Mouse (Mus musculus) neural tube, embryonic 10.5 days (tissue): Measurements from ENCODE around the gene Afm.
A peak's percentile ranks its signal among the peaks of the same experiment; 100 is the strongest.

Source experiments
- DNase-seq: peaks from one replicate; pipeline ENCODE4 v3.0.0-alpha.2; 2017; ENCODE audit warnings: low spot score; ENCODE audit errors: extremely low spot score

Afm gene

DNA sequence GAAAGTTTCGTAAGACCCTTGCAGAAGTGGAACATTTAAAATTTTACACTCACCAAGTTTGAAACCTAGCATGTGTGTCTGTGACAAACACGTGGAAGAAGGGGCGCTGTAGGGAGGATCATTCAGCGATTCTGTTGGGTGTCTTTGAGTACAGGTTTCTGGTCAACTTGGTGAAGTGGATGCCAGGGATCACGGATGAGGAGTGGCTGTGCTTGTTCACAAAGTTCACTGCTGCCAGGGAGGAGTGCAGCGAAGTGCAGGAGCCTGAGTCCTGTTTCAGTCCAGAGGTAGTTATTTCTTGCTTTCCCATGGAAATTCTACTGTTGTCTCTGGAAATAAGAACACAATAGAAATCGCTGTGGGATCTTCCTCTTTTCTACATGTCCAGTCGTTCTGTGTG lies 32.5 kb downstream of the Afm start:
- DNase-seq = no peak

DNA sequence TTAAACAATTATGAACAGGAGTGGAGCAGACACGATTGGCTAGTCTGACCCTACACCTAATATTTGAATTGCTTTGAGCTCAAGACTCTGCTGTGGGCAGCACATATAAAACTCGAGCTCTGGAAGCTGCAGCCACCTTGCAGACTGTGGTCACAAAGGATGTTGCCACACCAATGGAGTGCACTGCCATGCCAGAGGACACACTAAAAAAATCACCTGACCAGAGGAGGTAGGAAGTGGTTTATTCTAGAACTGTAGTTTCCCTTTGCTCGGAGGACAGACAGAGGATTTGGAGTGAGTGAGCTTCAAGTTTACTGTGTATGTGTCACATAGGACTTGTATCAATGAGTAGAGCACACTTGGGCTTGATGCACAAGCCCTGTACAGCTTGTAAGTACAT lies 37.3 kb downstream of the Afm start:
- no peak for DNase-seq

DNA sequence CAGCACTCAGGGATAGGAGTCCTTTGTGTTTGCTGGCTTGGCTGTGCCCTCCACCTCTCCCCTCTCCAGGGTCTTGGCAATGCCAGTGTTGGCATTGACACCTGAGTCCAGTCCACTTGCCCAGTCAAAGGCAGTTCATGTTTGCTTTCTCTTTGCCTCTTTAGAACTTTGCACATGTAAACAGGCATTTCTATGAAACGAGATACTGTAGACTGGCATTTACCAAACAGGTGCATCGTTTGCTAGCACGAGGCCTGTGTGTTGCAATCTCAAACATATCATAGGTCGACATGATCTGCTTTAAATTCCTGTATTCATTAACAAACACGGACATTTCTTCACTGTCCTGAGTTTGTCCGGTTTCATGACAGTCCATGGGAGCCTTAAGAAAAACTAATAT lies 42.0 kb downstream of the Afm start, which contains the start of gene 5830473C10Rik:
TSS of gene 5830473C10Rik (plus strand) at position 365 of the 400 bp plus-strand sequence.
- no peak for DNase-seq

DNA sequence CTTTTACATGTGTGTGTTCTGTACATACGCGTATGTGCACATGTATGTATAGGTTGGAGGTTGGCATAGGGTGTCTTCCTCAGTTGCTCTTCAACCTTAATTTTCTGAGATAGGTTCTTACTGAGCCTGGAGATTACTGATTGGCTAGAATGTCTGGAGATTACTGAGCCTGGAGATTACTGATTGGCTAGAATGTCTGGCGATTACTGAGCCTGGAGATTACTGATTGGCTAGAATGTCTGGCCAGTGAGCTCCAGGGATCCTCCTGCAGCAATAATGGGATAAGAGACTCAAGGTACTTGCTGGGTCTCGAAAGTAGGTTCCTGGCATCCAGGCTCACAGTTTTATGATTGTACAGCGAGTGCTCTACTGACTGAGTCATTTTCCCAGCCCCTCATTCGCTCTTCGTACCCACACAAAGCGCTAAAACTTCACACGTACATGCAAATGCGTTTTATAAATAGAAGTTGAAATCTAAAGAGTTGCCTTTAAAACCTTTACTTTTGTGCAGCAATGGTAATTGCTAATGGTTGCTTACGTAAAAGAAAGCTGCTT lies 43.1 kb downstream of the Afm start:
- DNase-seq = no peak

DNA sequence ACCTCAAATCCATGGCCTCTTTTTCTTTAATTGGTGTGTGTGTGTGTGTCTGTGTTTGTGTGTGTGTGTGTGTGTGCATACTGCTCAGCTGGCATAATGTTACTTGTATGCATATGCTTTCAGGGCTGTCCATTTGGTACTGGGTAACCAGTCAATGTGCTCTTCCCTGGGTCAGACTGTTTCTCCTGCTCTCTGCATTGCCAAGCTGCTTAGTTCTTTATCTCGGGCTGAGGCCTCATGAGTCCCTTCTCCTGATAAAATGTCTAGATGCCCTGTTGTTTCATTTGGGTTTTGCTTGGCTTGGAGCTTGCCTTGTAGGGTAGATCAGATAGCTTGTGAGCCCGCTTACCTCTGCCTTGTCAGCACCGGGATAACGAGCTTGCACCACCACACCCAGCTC lies 44.1 kb downstream of the Afm start:
- DNase-seq = no peak

DNA sequence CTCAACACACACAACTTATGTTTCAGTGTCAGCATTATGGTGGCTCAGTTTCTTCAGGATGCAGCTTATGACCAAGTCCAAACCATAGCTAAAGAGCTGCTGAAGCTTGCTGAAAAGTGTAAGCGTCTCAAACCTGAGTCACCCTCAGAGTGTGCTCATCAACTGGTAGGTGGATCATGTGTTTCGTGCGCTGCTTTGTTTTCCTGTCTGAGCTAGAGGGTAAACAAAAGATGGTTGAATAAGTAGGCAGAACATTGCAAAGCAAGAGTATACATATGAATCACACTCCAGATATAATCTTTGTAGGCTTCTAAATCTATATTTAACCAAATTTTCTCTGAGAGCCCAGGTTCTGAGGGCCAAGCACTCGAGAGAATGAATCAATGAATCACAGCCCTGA lies 45.4 kb downstream of the Afm start:
- no peak for DNase-seq

DNA sequence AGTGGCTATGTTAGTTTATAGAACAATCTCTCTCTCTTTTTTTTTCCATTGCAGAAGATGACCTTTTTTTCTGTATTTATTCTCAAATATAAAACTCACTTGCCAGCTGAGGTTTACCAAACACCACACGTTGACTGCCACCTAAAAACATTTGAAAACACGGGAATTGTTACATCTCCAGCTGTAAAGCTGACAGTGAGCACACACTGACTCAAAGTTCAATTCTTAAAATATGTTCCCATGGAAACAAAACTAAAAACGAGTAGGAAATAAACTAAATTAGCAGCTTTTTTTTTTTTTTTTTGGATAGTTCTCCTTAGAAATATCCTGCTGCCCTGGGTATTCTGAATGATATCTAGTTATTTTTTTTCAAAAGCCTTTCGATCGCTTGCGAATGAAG lies 46.5 kb downstream of the Afm start:
- no peak for DNase-seq

DNA sequence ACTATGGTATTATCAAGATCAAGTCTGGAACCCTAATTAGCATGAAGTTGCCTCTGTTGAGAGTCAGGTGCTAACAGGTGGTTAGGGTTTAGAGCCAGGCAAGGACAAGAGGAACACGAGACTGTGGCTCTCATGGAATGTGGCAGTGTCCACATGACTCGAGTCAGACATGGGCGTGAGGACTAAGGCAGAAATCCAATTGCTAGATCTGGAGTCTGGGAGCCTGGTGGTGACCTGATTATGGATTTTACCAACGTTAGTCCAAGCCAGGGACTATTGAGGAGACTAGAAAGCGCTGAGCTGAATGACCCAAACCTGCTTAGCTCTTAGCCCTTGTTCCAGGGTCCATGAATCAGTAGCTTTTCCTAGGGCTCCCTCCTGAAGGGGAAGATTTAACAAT lies 49.1 kb downstream of the Afm start:
- no peak for DNase-seq

DNA sequence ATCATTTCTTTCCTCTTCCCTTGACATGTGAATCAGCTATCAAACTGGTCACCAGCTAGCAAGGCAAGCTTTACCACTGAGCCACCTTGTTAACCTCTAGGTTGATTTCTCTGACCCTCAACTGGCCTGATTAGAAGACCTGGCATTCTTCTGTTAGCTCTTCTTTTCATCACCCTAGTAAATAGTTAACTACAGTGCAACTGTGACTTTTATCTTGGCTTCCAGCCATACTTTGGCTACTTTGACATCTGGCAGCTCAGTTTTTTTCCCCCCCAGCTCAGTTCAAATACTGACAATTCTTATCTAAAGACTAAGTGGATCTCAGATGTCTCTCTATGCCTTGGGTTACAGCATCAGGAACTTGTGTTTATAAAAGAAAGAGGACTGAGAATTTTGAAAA lies 49.6 kb downstream of the Afm start:
- no peak for DNase-seq

DNA sequence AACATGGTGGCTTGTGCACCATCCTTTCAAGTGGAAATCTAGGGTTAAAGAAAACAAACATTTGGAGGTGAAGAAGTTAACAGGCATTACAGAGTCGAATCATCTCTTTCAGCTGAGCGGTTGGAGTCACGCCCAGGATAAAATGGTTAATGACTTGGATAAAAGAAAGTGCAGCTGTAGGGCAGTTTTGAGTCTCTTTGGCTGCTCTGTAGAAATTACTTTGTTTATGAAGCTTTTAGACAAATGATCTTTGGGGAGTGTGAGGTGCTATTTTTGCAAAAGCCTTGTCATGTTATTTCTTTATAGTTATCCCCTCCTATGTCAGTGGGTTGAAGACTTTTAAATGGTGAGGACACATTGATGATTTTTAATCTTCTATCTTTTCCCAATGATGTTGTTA lies 52.5 kb downstream of the Afm start:
- no peak for DNase-seq

DNA sequence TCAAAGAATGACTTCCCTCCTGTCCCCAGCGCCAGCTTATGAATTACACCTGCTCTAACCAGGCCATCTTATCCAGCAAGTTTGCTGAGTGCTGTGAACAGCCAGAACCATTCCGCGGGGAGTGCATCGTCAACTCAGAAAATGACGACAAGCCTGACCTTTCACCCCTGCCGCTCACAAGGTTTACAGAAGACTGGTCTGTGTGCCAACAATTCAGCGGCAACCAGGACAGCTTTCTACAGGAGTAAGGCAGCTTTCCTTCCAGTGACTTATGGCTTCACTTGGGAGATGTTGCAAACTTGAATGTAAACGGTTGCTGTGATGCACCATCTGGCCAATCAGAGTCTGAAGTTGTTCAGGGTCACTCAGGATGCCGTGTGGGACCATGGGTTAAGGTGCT lies 59.0 kb downstream of the Afm start:
- no peak for DNase-seq

DNA sequence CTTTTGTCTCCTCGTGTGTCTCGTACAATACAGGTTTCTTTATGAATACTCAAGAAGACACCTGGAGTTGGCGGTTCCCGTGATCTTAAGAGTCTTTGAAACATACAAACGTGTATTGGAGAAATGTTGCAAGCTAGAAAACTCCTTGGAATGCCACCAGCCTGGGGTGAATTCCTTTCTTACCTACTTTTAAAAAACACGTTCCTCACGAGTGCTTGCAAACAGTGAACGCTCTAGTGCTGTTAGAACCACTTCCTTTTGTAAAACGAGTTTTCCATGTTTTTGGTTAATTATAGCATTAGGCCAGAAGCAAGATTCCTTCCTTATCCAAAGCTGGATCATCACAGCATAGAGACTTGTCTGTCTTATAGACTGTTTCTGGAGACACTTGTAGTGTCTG lies 60.8 kb downstream of the Afm start:
- DNase-seq = no peak

DNA sequence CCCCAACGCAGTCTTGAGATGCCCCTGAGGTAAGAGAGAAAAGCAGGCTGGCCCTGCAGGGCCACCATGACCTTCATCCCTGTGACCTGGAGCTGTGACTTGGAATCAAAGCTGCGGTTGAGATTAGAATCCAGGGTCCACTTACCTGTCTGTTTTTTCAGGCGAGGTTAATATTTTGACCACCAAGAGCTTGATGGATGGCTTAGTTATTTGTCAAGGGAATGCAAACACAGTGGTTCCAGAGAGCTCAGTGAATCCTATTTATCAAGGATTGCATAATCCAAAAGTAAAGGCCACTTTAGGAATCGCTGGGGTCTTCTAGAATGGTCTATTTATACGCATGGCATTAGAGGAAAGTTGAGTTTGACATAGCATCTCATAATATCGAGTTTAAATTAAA lies 63.4 kb downstream of the Afm start:
- DNase-seq = no peak

DNA sequence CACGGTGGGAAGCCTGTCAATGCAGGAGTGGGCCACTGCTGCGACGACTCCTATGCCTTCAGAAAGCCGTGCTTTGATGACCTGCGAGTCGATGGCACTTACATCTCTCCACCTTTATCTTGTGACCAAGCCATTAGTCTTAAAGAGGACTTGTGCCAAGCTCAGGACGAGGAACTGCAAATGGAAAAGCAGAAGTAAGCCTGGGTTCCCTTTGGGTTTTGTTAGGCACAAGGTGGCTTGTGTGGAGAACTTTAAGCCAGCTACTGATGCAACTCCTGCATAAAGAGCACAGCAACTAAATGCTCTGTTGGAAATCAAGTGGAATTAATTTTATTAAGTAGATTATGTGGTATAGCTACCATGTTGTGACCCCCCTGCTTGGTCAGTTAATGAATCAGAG lies 66.1 kb downstream of the Afm start:
- no peak for DNase-seq

DNA sequence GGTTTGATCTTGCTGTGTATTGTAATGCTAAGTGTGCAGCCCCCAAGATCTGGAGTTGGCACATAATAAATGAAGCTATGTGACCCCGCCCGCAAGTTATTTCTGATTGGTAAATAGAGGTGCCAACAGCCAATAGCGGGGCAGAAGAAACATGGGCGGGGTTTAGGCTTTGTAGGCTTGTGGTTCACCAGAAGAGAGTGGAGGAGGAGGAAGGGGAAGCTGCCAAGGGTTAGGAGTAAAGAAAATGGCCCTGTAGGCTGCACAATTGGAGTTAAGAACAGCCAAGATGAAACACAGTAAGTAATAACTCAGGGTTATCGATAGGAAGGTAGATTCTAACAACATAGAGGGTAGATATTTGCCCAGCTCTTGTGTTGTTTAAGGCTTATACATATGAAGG lies 67.8 kb downstream of the Afm start:
- DNase-seq = no peak

DNA sequence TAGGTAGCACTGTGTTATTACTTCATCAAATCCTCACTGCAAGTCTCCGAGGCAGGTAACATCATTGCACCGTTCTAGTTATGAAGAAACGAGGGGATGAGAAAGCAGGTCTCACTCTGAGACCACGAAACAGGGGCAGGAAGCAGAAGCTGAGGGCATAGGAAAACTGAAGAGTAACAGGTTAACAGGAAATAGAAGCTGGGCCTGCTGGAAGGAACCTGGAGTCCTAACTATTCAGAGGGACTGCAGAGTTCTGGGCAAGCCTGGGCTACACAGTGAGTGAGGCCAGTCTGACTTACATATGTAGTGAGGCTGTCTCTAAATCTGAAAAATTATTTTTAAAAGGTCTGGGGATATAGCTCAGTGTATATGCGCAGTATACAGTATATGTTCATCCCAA lies 69.4 kb downstream of the Afm start:
- no peak for DNase-seq

DNA sequence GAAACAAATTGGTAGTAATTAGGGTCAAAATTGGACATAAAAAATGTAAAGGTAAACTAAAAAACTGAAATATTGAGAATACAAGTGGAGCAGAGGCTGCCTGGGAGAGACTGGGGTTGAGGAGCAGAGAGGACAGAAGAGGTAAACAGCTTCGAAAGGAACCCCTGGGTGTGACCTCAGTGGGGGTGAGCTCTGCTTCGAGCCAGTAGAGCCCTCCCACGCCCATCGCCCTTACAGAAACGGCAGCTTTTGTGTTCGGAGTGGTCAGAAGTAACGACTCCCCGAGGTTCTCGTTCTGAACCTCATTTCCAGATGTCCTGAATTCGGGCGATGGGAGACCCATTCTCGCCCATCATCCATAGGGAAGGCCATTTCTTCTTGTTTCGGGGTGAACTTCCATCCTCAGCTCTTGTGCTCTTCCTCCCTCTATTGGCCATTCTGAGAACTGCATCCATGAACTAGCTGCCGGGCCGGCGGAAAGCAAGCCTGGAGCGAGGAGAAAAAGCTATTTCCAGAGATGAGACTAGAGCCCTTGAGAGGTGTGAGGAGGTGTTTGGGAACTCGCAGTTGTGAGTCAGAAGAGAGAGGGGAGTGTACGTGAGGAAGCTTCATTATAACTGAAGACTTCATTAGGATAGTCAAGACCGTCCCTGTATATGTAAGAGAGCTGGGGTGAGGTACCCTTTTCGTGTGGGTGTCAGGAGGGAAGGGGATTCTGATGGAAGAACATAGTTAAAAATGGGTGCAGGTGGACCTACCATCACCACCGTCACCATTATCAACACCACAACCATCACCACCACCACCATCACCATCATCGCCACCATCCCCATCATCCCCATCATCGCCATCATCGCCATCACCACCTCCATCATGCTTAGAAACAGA lies 70.2 kb downstream of the Afm start:
- DNase-seq = peak; percentile 73

DNA sequence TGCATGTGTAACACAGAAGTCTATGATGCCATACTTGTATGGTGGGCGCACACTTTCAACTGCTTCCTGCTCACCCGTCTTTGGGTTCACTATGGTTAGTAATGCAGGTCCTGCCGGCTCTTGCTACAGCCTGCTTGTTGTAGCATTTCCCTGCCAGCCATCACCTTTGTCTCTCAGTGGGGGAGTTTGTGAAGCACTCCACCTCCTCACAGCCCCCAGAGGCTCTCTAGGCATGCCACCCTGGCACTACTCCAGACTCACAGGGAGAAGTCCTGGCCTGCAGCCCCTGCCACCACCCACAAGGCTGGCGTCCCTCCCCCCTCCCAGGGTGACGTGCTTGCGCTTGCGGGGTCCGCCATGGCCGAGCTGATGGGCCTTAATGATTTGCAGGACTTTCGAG lies 71.9 kb downstream of the Afm start:
- DNase-seq = no peak

DNA sequence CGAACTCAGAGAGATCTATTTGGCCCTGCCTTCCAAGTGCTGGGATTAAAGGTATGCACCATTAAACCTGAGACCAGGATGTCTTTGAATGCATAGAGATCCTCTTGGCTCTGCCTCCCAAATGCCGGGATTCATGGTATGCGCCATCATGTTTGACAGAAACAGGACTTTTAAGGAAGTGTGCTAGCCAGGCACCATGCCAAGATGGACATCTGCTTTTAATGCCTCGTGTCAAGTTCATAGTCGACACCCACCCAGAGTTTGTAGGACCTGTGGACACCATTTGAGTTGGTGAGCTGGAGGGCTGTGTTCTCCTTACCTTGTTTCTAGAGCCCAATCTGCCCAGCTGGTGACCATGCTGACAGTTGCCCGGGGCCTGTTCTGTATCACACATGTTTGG lies 73.2 kb downstream of the Afm start:
- no peak for DNase-seq

DNA sequence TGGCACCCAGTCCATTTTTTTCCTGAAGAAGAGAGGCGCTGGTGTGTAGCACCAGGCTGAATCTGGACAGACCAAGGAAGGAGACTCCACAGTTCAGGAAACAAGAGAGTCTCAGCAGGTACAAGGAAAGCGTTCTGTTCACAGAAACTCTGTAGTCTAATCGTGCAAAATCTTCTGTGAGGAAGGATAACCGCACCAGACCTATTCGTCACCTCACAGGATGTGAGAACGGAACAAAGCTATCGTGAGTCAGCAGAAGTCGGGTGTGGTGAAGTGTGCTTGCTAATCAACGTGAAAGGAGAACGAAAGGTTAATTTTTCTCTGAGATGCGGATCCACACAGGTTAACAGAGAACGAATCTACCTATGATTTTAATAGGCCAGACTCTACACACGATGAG lies 76.2 kb downstream of the Afm start:
- DNase-seq = no peak

DNA sequence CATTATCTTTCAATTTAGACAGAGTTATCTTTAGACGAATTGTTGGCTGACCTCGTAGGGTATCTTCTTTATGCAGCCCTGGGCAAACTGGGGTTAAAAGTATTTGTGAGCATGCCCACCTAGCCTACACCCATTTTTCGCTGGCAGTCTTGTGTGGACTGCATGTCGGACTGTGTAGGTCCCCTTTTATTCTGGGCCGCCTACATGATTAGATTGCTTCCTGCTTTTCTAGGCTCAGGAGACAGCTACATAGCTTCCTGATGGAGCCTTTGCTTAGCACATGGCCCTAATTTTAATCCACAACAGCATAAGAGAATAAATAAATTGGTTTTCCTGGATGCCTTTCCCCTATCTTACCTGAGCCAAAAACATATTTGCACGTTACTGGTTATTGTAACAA lies 77.4 kb downstream of the Afm start:
- no peak for DNase-seq

DNA sequence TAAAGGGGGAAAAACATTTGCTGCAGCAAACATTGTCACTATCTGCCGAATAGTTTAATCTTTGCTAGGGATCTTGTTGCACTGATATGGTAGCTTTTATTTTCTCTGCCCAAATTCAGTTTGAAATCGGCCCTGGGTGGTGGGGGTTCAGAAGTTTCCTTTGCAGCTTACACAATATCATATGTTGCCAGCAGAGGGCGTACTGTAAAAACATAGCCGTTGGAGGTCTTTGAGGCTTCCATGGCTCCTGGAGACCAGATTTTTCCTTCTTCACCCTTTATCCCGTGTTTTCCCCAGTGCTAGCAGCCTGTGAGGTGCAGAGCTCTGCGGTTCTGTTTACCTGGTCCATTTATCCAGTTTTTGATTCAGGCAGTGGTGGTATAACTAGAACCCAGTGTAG lies 82.7 kb downstream of the Afm start:
- DNase-seq = peak; percentile 50
